Mouse (Mus musculus) C2C12 (cell line): ENCODE measurements around the gene Ptgfrn.

Experiments used
- CEBPB ChIP-seq: IDR thresholded peaks from one replicate; pipeline ENCODE4 v1.6.1; 2011; ENCODE audit warnings: low read depth, mild to moderate bottlenecking, control low read depth, moderate library complexity
- CTCF ChIP-seq: IDR thresholded peaks from one replicate; pipeline ENCODE4 v1.5.1; 2011; ENCODE audit not compliant: control insufficient read depth, insufficient read depth, insufficient read length
- MAX ChIP-seq: IDR thresholded peaks from one replicate; pipeline ENCODE4 v1.6.1; 2011; ENCODE audit warnings: mild to moderate bottlenecking, control low read depth
- MYOD1 ChIP-seq: IDR thresholded peaks from one replicate; pipeline ENCODE4 v1.6.1; 2011; ENCODE audit warnings: low read depth; ENCODE audit not compliant: control insufficient read depth, insufficient read length
- USF1 ChIP-seq: IDR thresholded peaks from one replicate; pipeline ENCODE4 v1.6.1; 2011; ENCODE audit warnings: low read depth, mild to moderate bottlenecking, control low read depth, moderate library complexity

DNA sequence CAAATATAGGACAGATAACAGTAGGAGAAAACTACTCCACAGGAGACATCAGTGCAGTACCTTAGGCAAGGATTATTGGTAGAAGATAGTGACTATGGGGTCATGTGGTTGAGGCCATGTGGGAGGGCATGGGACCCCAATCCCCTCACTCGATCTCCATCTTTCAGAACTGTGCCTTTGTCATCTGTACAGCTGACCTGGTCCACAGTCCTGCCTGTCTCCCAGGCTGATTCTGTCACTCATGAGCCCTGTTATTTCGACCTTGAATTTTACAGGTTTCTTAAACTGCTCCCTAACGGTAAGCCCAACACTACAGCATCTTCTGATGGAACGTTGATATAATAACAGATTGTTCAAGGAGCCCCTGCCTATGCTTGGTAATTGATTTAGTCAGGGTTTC is 49.6 kb upstream of the Ptgfrn start:
- TF ChIP-seq MYOD1 = no peak
- no peak for TF ChIP-seq CTCF
- TF ChIP-seq USF1 = no peak
- TF ChIP-seq MAX = no peak
- no peak for TF ChIP-seq CEBPB
